Mouse (Mus musculus) E14TG2a.4 (cell line): ENCODE data around the gene Plekhh1.

Source experiments
- CTCF ChIP-seq: conservative IDR thresholded peaks from 2 replicates; pipeline ENCODE4 v1.5.1; 2014; ENCODE audit warnings: low read length
- NANOG ChIP-seq: IDR thresholded peaks from 2 replicates; pipeline ENCODE4 v1.6.1; 2014; ENCODE audit warnings: borderline replicate concordance, low read length, mixed read lengths
- POU5F1 ChIP-seq: IDR thresholded peaks from 2 replicates; pipeline ENCODE4 v1.6.1; 2014; ENCODE audit warnings: low read length, borderline replicate concordance

DNA sequence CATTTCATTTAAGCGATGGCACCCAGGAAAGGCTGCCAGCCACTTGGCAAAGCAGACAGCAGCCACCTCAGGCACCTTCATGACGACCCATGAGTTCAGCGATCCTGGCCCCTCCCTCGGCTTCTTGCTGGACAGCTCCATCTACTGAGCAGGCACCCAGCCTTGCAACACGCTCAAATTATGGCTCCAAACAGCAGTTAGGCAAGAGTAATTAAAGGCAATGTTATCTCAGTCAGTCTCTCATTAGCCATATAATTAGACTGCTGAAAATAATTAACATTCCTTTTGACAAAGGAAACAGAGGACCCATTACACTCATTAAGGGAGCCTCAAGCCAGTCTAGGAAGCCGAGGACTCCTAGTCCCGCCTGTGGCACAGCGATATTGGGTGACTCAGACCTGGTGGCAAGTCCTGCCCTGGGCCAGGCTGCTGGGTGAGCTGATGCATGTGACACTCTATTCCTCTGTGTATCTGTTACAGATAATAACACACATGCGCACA lies 41.3 kb upstream of the Plekhh1 start:
- TF ChIP-seq CTCF (no peak), POU5F1 (no peak), NANOG (no peak)
